Mouse (Mus musculus) limb, embryonic 12.5 days (tissue): ENCODE data around the gene Fam160a1. TPM values are rescaled to one million over a fixed set of nuclear protein-coding genes. Genes with fewer than 3 reads are reported as not detected.
A peak's percentile ranks its signal among the peaks of the same experiment; 100 is the strongest.

Experiments
- ATAC-seq: fragments of 200-750 bp; cut with Nextera tagmentation; 2 replicates; pipeline ENCODE4 v1.8.0; 2017; ENCODE audit warnings: low read depth, moderate TSS enrichment; ENCODE audit not compliant: insufficient number of reproducible peaks, insufficient read depth, low FRiP score, low TSS enrichment
- H3K27ac ChIP-seq: fragments of 300-500 bp; sonication (generic); 2 replicates; pipeline ENCODE4 v1.5.1; 2016; ENCODE audit warnings: mild to moderate bottlenecking, moderate library complexity
- H3K27me3 ChIP-seq: fragments of 300-500 bp; sonication (generic); 2 replicates; pipeline ENCODE4 v1.6.1; 2016; ENCODE audit warnings: mild to moderate bottlenecking, moderate library complexity
- H3K36me3 ChIP-seq: fragments of 300-500 bp; sonication (generic); 2 replicates; pipeline ENCODE4 v1.6.1; 2016; ENCODE audit warnings: mild to moderate bottlenecking, moderate library complexity
- H3K4me1 ChIP-seq: fragments of 300-500 bp; sonication (generic); replicated peaks from 2 replicates; pipeline ENCODE4 v1.6.1; 2016
- H3K4me2 ChIP-seq: fragments of 300-500 bp; sonication (generic); 2 replicates; pipeline ENCODE4 v1.6.1; 2016; ENCODE audit warnings: mild to moderate bottlenecking, moderate library complexity
- H3K4me3 ChIP-seq: fragments of 300-500 bp; sonication (generic); replicated peaks from 2 replicates; pipeline ENCODE4 v1.5.1; 2016; ENCODE audit warnings: mild to moderate bottlenecking
- H3K9ac ChIP-seq: fragments of 300-500 bp; sonication (generic); replicated peaks from 2 replicates; pipeline ENCODE4 v1.6.1; 2016; ENCODE audit warnings: mild to moderate bottlenecking, moderate library complexity
- H3K9me3 ChIP-seq: fragments of 300-500 bp; sonication (generic); 2 replicates; pipeline ENCODE4 v1.6.1; 2016; ENCODE audit warnings: mild to moderate bottlenecking, moderate library complexity
- WGBS: fragments of 180-500 bp; shearing (Covaris S2); methylation state at CpG from one replicate; pipeline ENCODE4 v1.1.7; 2016; 5-methylcytosine and 5-hydroxymethylcytosine counted together
- polyA plus RNA-seq: library from polyadenylated mRNA; unstranded; fragments of >200 nt; fragmentation: Nextera tagmentation; extraction: Ambion mirVana; gene quantifications from 2 replicates; pipeline ENCODE4 v1.2.1, GENCODE M21; 2016

Fam160a1 gene
- polyA plus RNA-seq, 1 experiment from 2014 or later, result 2.3 TPM

DNA sequence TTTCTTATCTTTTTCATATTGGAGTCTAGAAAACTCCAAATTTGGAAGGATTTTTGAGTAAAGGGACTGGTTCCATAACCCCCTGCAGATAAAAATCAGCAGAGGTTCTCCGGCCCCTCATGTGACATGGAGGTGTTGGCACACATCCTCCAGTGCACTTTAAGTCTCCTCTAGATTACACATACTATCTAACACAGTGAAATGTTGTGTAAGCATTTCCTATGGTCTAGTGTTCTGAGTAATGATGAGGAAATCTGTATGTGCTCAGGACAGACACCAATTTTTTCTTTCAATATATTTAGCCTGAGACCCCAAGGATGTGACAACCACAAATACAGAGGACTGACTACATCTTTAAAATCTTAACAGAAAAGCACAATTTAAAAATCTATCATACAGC, 33.0 kb upstream of the Fam160a1 start:
- Histone ChIP-seq H3K4me1 (no peaks in the 10 kb centered on the region), H3K9ac (no peak overlapping the region), H3K27ac (no peak overlapping the region), H3K4me3 (no peak overlapping the region), H3K36me3 (no peaks in the 10 kb centered on the region), H3K27me3 (no peaks in the 10 kb centered on the region), H3K9me3 (no peaks in the 10 kb centered on the region), H3K4me2 (no peak overlapping the region)
- no peak for ATAC-seq
- WGBS, result 95% methylated on average over 1 of the region's 1 CpGs

DNA sequence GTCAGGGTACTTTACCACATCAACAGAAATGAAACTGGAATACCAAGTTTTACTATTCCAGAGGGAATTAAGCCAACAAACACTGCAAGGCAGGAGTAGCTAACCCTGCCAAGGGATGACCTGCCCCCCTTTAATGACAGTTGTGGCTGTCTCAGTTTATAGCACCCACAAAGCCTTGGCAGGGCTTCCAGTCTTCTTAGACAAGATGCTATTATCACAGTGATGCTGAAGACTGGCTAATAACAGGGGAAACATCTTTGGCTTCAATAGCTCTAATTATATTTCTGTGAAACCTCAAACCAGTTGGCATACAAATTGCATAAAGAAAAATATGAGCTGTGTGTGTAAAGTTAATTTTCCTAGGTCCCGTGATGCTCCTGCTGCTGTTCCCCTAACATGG, 29.2 kb upstream of the Fam160a1 start:
- Histone ChIP-seq H3K4me3 (no peak overlapping the region), H3K9ac (no peak overlapping the region), H3K27ac (no peak overlapping the region), H3K36me3 (no peaks in the 10 kb centered on the region), H3K4me1 (peaks cover 17% of the 10 kb centered on the region), H3K27me3 (no peaks in the 10 kb centered on the region), H3K4me2 (no peak overlapping the region), H3K9me3 (no peaks in the 10 kb centered on the region)
- WGBS, result 65% methylated on average over 1 of the region's 1 CpGs
- ATAC-seq, result no peak

DNA sequence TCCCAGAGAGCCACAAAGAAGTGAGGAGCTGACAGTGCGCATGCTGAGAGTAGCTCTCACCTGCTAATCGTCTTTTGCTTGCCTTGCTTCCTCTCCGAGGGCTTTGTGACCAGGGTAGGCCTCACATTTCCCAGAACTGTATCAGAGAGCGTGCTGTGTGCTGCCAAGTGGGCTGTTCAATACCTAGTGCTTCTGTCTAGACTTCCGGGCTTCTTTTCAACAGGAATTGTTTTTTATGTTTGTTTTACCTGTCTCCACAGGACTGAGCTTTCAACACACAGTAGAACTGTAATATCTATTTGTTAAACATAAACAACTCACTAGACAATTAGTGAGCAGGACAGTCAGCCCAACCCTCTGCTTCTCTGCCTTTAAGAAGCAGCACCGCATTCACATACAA, 28.2 kb upstream of the Fam160a1 start:
- WGBS, result 85% methylated on average over 6 of the region's 6 CpGs

DNA sequence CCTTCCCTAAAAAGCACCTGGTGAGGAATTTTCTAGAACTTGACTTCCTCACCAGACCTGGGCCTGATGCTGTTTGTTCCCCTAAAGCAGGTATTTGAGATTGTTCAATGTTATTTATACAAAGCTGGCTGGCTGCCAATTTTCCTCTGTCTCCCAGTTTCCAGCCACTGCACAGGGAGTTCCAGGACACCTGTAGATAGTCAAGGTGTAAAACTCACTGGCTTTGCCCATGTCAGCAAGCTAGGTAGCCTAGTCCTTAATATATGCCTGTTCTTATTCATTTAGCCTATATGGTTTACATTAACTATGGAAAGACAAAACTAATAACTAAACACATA, 25.8 kb upstream of the Fam160a1 start:
- Histone ChIP-seq H3K27me3 (no peaks in the 10 kb centered on the region), H3K36me3 (no peaks in the 10 kb centered on the region), H3K4me2 (0 out of 2 replicates have a peak overlapping the region, but pooled peaks have one; percentile 32), H3K4me1 (peaks cover 17% of the 10 kb centered on the region), H3K9ac (no peak overlapping the region), H3K9me3 (no peaks in the 10 kb centered on the region), H3K4me3 (no peak overlapping the region), H3K27ac (peak overlapping the region; percentile 88)
- no peak for ATAC-seq

More for the DNA sequence above, 28.2 kb upstream of the Fam160a1 start:
- no peaks in the 10 kb centered on the region for H3K9me3 ChIP-seq
- no peak overlapping the region for H3K4me2 ChIP-seq
- no peak overlapping the region for H3K4me3 ChIP-seq
- peaks cover 17% of the 10 kb centered on the region for H3K4me1 ChIP-seq
- H3K9ac ChIP-seq, result no peak overlapping the region
- no peak overlapping the region for H3K27ac ChIP-seq
- no peak for ATAC-seq
- no peaks in the 10 kb centered on the region for H3K27me3 ChIP-seq
- H3K36me3 ChIP-seq, result no peaks in the 10 kb centered on the region

GRCm38 (mm10) chr3:85842177-85842880, 25.2 kb upstream of the Fam160a1 start:
- ATAC-seq, result no peak
- H3K9me3 ChIP-seq, result no peaks in the 10 kb centered on the region
- no peak overlapping the region; the same call in 1 of the 2 replicates for H3K9ac ChIP-seq
- H3K27me3 ChIP-seq, result no peaks in the 10 kb centered on the region
- H3K4me1 ChIP-seq, result peaks cover 17% of the 10 kb centered on the region
- no peaks in the 10 kb centered on the region for H3K36me3 ChIP-seq
- H3K27ac ChIP-seq, result peak overlapping the region; percentile 88
- 18% methylated on average over 9 of the region's 9 CpGs for WGBS
- H3K4me2 ChIP-seq, result peak overlapping the region; percentile 32
- H3K4me3 ChIP-seq, result no peak overlapping the region

GRCm38 (mm10) chr3:85841454-85842176, 24.5 kb upstream of the Fam160a1 start:
- Histone ChIP-seq H3K27ac (peak overlapping the region; percentile 88), H3K9ac (no peak overlapping the region), H3K4me3 (no peak overlapping the region), H3K4me1 (peaks cover 17% of the 10 kb centered on the region), H3K27me3 (no peaks in the 10 kb centered on the region), H3K4me2 (no peak overlapping the region; the same call in 1 of the 2 replicates), H3K36me3 (no peaks in the 10 kb centered on the region), H3K9me3 (no peaks in the 10 kb centered on the region)
- WGBS, result 21% methylated on average over 2 of the region's 2 CpGs
- no peak; the same call in 1 of the 2 replicates for ATAC-seq

- no peaks in the 10 kb centered on the region for H3K9me3 ChIP-seq
- no peaks in the 10 kb centered on the region for H3K27me3 ChIP-seq
- 84% methylated on average over 1 of the region's 1 CpGs for WGBS
- no peak for ATAC-seq
- H3K4me3 ChIP-seq, result no peak overlapping the region
- H3K4me2 ChIP-seq, result no peak overlapping the region
- no peak overlapping the region for H3K27ac ChIP-seq
- peaks cover 6% of the 10 kb centered on the region; the same call in 1 of the 2 replicates for H3K4me1 ChIP-seq
- H3K9ac ChIP-seq, result no peak overlapping the region
- H3K36me3 ChIP-seq, result no peaks in the 10 kb centered on the region
Measured at GRCm38 (mm10) chr3:85833627-85834026, 16.5 kb upstream of the Fam160a1 start.

GRCm38 (mm10) chr3:85832490-85833155, 15.5 kb upstream of the Fam160a1 start:
- WGBS, result 56% methylated on average over 10 of the region's 10 CpGs
- Histone ChIP-seq H3K27me3 (no peaks in the 10 kb centered on the region), H3K27ac (no peak overlapping the region), H3K9me3 (no peaks in the 10 kb centered on the region), H3K4me2 (no peak overlapping the region), H3K9ac (no peak overlapping the region), H3K36me3 (no peaks in the 10 kb centered on the region), H3K4me3 (no peak overlapping the region), H3K4me1 (peaks cover 6% of the 10 kb centered on the region; the same call in 1 of the 2 replicates)
- ATAC-seq, result no peak

DNA sequence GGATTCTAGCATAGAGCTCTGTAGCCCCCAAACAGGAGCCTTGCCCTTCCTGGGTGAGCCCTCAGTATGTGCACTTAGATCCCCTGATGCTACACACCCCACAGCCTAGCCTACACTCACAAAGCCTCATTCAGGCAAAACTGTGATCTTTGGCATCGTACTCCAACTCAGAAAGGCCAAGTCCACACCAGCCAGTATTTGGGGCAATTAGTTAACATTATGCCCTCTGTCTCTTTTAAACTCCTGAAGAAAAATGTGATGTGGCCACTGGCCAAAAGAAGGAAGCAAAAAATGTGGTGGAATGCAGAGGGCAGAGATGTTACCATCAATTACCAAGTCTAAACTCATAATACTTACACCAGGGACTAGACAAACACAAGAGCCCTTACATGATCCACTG, 14.7 kb upstream of the Fam160a1 start:
- 89% methylated on average over 1 of the region's 1 CpGs for whole genome bisulfite sequencing
- Histone ChIP-seq H3K27me3 (no peaks in the 10 kb centered on the region), H3K4me3 (no peak overlapping the region), H3K27ac (no peak overlapping the region), H3K4me2 (no peak overlapping the region), H3K36me3 (no peaks in the 10 kb centered on the region), H3K9ac (no peak overlapping the region), H3K9me3 (no peaks in the 10 kb centered on the region), H3K4me1 (peaks cover 6% of the 10 kb centered on the region; the same call in 1 of the 2 replicates)
- ATAC-seq, result no peak

DNA sequence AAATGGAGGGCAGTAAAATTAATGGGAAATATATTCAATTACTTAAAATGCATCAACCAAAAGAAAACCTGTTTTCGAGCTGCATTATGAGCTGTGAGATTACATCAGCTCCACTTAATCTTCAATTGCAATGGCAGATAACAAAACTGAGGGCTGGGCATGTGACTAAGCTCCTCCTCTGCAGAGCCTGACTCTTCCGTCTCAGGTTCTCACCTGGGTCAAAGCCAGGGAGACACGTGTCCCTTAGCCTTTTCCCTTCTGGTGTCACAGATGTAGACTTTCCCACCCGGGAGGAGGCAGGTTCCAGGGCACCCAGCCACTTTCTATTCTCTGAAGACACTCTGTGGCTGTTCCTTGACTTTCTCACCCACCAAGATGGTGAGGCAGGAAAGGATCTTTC, 12.0 kb upstream of the Fam160a1 start:
- ATAC-seq, result no peak
- WGBS, result 49% methylated on average over 4 of the region's 4 CpGs

GRCm38 (mm10) chr3:85827815-85828214, 10.7 kb upstream of the Fam160a1 start:
- no peak overlapping the region for H3K4me2 ChIP-seq
- ATAC-seq, result no peak
- no peak overlapping the region for H3K27ac ChIP-seq
- H3K4me3 ChIP-seq, result no peak overlapping the region
- no peak overlapping the region for H3K9ac ChIP-seq
- no peaks in the 10 kb centered on the region for H3K36me3 ChIP-seq
- WGBS, result 79% methylated on average over 6 of the region's 6 CpGs
- H3K9me3 ChIP-seq, result no peaks in the 10 kb centered on the region
- H3K4me1 ChIP-seq, result peaks cover 4% of the 10 kb centered on the region; the same call in 1 of the 2 replicates
- H3K27me3 ChIP-seq, result no peaks in the 10 kb centered on the region

More for the DNA sequence above, 12.0 kb upstream of the Fam160a1 start:
- Histone ChIP-seq H3K4me2 (no peak overlapping the region), H3K4me1 (peaks cover 6% of the 10 kb centered on the region; the same call in 1 of the 2 replicates), H3K27ac (no peak overlapping the region), H3K36me3 (no peaks in the 10 kb centered on the region), H3K4me3 (no peak overlapping the region), H3K27me3 (no peaks in the 10 kb centered on the region), H3K9me3 (no peaks in the 10 kb centered on the region), H3K9ac (no peak overlapping the region)
